Mouse (Mus musculus) midbrain, embryonic 13.5 days (tissue): ENCODE measurements around the gene Pcif1. TPM values are rescaled to one million over a fixed set of nuclear protein-coding genes. Genes with fewer than 3 reads are reported as not detected.

ENCODE experiments used
- ATAC-seq: fragments of 200-750 bp; cut with Nextera tagmentation; 2 replicates; pipeline ENCODE4 v1.8.0; 2017; ENCODE audit warnings: mild to moderate bottlenecking, moderate TSS enrichment, moderate library complexity
- H3K27ac ChIP-seq: fragments of 300-500 bp; sonication (generic); 2 replicates; pipeline ENCODE4 v1.5.1; 2015; ENCODE audit warnings: inconsistent platforms, mild to moderate bottlenecking, moderate library complexity
- H3K27me3 ChIP-seq: fragments of 300-500 bp; sonication (generic); 2 replicates; pipeline ENCODE4 v1.6.1; 2015; ENCODE audit warnings: mild to moderate bottlenecking, inconsistent platforms
- H3K36me3 ChIP-seq: fragments of 300-500 bp; sonication (generic); 2 replicates; pipeline ENCODE4 v1.6.1; 2015; ENCODE audit warnings: mild to moderate bottlenecking, inconsistent platforms
- H3K4me1 ChIP-seq: fragments of 300-500 bp; sonication (generic); replicated peaks from 2 replicates; pipeline ENCODE4 v1.6.1; 2015; ENCODE audit warnings: inconsistent platforms
- H3K4me2 ChIP-seq: fragments of 300-500 bp; sonication (generic); replicated peaks from 2 replicates; pipeline ENCODE4 v1.6.1; 2015; ENCODE audit warnings: moderate library complexity, mild to moderate bottlenecking, inconsistent platforms
- H3K4me3 ChIP-seq: fragments of 300-500 bp; sonication (generic); replicated peaks from 2 replicates; pipeline ENCODE4 v1.5.1; 2015; ENCODE audit warnings: mild to moderate bottlenecking, inconsistent platforms
- H3K9ac ChIP-seq: fragments of 300-500 bp; sonication (generic); replicated peaks from 2 replicates; pipeline ENCODE4 v1.6.1; 2015; ENCODE audit warnings: mild to moderate bottlenecking, inconsistent platforms
- H3K9me3 ChIP-seq: fragments of 300-500 bp; sonication (generic); 2 replicates; pipeline ENCODE4 v1.6.1; 2016; ENCODE audit warnings: mild to moderate bottlenecking, inconsistent platforms
- WGBS: fragments of 180-500 bp; shearing (Covaris S2); methylation state at CpG from one replicate; pipeline ENCODE4 v1.1.7; 2015; 5-methylcytosine and 5-hydroxymethylcytosine counted together
- polyA plus RNA-seq: library from polyadenylated mRNA; unstranded; fragments of >200 nt; fragmentation: Nextera tagmentation; extraction: Ambion mirVana; gene quantifications from 2 replicates; pipeline ENCODE4 v1.2.1, GENCODE M21; 2015

Pcif1 gene
- polyA plus RNA-seq, 1 experiment from 2014 or later, result 98.1 TPM

DNA sequence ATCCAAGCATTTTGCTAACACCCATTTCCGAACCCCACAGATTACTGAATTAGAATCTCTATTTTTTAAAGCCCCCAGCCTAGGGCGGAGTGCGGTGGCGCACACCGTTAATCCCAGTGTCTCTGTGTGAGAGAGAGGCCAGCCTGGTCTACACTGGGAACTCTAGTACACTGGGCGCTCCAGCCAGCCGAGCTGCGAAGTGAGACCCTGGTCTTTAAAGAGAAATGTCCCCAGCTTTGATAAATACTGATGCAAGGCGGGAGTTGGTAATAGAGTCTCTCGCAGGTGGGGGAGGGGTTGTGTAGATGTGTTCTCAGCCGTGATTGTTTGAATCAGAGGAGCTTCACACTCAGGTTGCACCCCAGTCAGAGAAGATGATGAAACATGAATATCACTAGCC is 60.0 kb downstream of the Pcif1 start:
- WGBS, result under 1% methylated on average over 11 of the region's 11 CpGs
- ATAC-seq, result peak; percentile 80
- H3K27me3 ChIP-seq, result peaks cover 57% of the 10 kb centered on the region

DNA sequence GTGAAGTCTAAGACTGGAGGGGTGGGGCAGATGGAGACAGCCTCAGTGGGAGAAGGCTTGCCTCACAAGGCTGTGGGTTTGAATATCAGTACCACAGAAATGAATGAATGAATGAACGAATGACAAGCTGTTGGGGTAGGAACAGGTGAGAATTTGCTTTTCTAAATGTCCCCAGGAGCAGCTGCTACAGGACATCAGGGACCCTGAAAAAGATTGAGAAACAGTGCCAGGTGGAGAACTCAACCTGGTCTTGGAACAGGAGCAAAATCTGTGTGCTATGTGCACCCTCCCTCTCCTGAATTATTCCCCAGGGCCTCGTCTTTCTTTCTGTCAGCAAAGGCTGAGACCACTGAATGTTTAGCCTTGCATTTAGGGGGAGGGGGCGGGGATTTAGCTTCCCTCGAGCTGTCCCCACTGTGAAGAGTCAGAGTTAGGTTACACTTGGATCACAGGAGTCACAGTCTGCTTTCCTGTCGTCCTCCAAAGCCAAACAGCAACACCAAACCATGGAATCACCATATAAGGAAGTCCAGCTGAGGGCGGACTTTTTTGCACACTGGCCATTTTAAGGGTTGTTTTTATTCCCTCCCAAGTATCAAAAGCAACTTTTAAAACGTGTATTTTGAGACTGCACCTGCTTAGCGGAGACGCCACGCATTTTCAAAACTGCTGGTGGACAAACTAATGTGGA is 61.2 kb downstream of the Pcif1 start, which contains the start of gene Mmp9:
Gene Mmp9, plus strand, starts transcription at position 641 of the 691 bp plus-strand sequence.
- H3K9ac ChIP-seq, result 0 out of 2 replicates have a peak within 1 kb of the TSS, but pooled peaks have one; percentile 15
- H3K27ac ChIP-seq, result peak within 1 kb of the TSS; percentile 80
- H3K4me3 ChIP-seq, result no peak within 1 kb of the TSS
- H3K36me3 ChIP-seq, result no peaks in the 10 kb centered on the region
- peak within 1 kb of the TSS; percentile 67 for H3K4me2 ChIP-seq
- H3K4me1 ChIP-seq, result peaks cover 26% of the 10 kb centered on the region
- ATAC-seq, result no peak
- WGBS, result 25% methylated on average over 10 of the region's 10 CpGs
- no peaks in the 10 kb centered on the region for H3K9me3 ChIP-seq
- H3K27me3 ChIP-seq, result peaks cover 53% of the 10 kb centered on the region

More for the DNA sequence above, 60.0 kb downstream of the Pcif1 start:
- Histone ChIP-seq H3K4me1 (peaks cover 29% of the 10 kb centered on the region), H3K36me3 (no peaks in the 10 kb centered on the region), H3K4me2 (peak overlapping the region; percentile 67), H3K9me3 (no peaks in the 10 kb centered on the region), H3K27ac (peak overlapping the region; percentile 80), H3K9ac (peak overlapping the region; percentile 15; the same call in 1 of the 2 replicates), H3K4me3 (peak overlapping the region; percentile 31)

DNA sequence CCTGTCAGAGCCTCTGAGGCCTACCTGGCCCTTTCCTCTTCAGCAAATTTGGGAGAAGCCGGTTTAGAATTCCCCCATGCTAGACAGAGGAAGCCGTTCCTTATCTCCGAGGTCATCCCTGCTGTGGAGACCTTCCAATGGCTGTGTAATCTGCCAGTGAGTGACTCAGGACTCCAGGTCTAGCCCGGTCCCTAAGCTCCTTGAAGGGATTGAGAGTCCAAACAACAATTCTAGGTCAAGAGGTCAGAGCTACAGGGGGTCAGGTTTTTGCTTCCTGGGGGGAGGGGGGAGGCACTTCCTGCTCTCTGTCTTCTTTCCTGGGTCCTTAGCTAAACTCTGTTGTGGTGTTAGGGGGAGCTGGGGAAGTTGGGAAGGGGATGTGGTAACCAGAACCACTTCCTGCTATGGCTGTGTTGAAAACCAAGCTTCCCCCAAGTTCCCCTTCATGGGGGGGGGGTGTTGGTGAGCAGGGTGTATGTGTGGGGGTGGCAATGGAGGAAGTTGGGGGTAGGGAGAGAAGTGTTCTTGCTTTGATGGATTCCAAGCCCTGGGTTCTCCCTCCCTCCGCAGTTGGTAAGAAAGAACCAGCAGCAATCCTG is 63.7 kb downstream of the Pcif1 start:
- peaks cover 60% of the 10 kb centered on the region for H3K27me3 ChIP-seq
- H3K27ac ChIP-seq, result no peak overlapping the region
- no peaks in the 10 kb centered on the region for H3K9me3 ChIP-seq
- no peaks in the 10 kb centered on the region for H3K36me3 ChIP-seq
- WGBS, result 10% methylated on average over 5 of the region's 5 CpGs
- no peak overlapping the region for H3K4me3 ChIP-seq
- peaks cover 26% of the 10 kb centered on the region for H3K4me1 ChIP-seq
- no peak overlapping the region for H3K4me2 ChIP-seq
- ATAC-seq, result no peak
- H3K9ac ChIP-seq, result no peak overlapping the region

Other genes starting within 250 kb of the Pcif1 start
- not detected in 2 replicates for gene Wfdc16, start 240.5 kb upstream of the Pcif1 start, polyA plus RNA-seq
- gene Wfdc10, start 223.3 kb upstream of the Pcif1 start, polyA plus RNA-seq, result not detected in 2 replicates
- not detected in 2 replicates for gene Wfdc9, start 222.7 kb upstream of the Pcif1 start, polyA plus RNA-seq
- not detected in 2 replicates for gene Wfdc11, start 205.2 kb upstream of the Pcif1 start, polyA plus RNA-seq
- gene Wfdc13, start 194.2 kb upstream of the Pcif1 start, polyA plus RNA-seq, result not detected in 2 replicates
- not detected in 2 replicates for gene Spint4, start 180.8 kb upstream of the Pcif1 start, polyA plus RNA-seq
- not detected in 2 replicates for gene Spint5, start 164.0 kb upstream of the Pcif1 start, polyA plus RNA-seq
- gene Wfdc3, start 133.4 kb upstream of the Pcif1 start, polyA plus RNA-seq, result 1.2 and 1.3 TPM in 2 replicates
- gene Dnttip1, start 133.3 kb upstream of the Pcif1 start, polyA plus RNA-seq, result 65.4 and 72.6 TPM in 2 replicates
- gene Ube2c, start 109.4 kb upstream of the Pcif1 start, polyA plus RNA-seq, result 203 and 208 TPM in 2 replicates
- not detected in 2 replicates for gene Tnnc2, start 99.3 kb upstream of the Pcif1 start, polyA plus RNA-seq
- gene Snx21, start 93.5 kb upstream of the Pcif1 start, polyA plus RNA-seq, result 17.2 and 19.1 TPM in 2 replicates
- 19.9 and 20.4 TPM in 2 replicates for gene Acot8, start 74.4 kb upstream of the Pcif1 start, polyA plus RNA-seq
- 15.2 and 15.5 TPM in 2 replicates for gene Zswim3, start 74.2 kb upstream of the Pcif1 start, polyA plus RNA-seq
- gene Zswim1, start 56.6 kb upstream of the Pcif1 start, polyA plus RNA-seq, result 25.4 and 25.8 TPM in 2 replicates
- not detected in 2 replicates for gene Spata25, start 50.8 kb upstream of the Pcif1 start, polyA plus RNA-seq
- gene Ctsa, start 46.4 kb upstream of the Pcif1 start, polyA plus RNA-seq, result 92.0 and 94.2 TPM in 2 replicates
- 4.7 TPM in 2 replicates for gene Neurl2, start 45.8 kb upstream of the Pcif1 start, polyA plus RNA-seq
- 69.1 and 96.1 TPM in 2 replicates for gene Pltp, start 21.6 kb upstream of the Pcif1 start, polyA plus RNA-seq
- gene Zfp335, start 32.5 kb downstream of the Pcif1 start, polyA plus RNA-seq, result 13.5 and 15.1 TPM in 2 replicates
- 17.2 and 19.5 TPM in 2 replicates for gene Mmp9, start 61.5 kb downstream of the Pcif1 start, polyA plus RNA-seq
- 19.7 and 20.2 TPM in 2 replicates for gene Slc12a5, start 81.5 kb downstream of the Pcif1 start, polyA plus RNA-seq
- 132 and 137 TPM in 2 replicates for gene Ncoa5, start 155.6 kb downstream of the Pcif1 start, polyA plus RNA-seq
- 7.6 and 8.6 TPM in 2 replicates for gene Cd40, start 176.3 kb downstream of the Pcif1 start, polyA plus RNA-seq
- not detected in 2 replicates for gene 1700025C18Rik, start 211.4 kb downstream of the Pcif1 start, polyA plus RNA-seq